Mouse (Mus musculus) CH12.LX (cell line): ENCODE data around the gene Lef1.

Experiments
- CTCF ChIP-seq, 2 experiments: IDR thresholded peaks in 1 of 2; conservative IDR thresholded peaks in 1 of 2; 2 replicates each; pipeline ENCODE4 v1.5.1; 2011 to 2012; ENCODE audit warnings: low read depth in 2 of 2, low read length in 2 of 2, improper control_type of control experiment in 1 of 2, inconsistent platforms in 1 of 2, mild to moderate bottlenecking in 1 of 2, moderate library complexity in 1 of 2
- E2F4 ChIP-seq: IDR thresholded peaks from 2 replicates; pipeline ENCODE4 v1.6.1; 2011; ENCODE audit warnings: low read depth, low read length, improper control_type of control experiment; ENCODE audit not compliant: insufficient replicate concordance
- EP300 ChIP-seq: IDR thresholded peaks from 2 replicates; pipeline ENCODE4 v1.6.1; 2011; ENCODE audit warnings: low read length, improper control_type of control experiment
- JUND ChIP-seq: conservative IDR thresholded peaks from 2 replicates; pipeline ENCODE4 v1.6.1; 2011; ENCODE audit warnings: low read depth, low read length, improper control_type of control experiment
- MAFK ChIP-seq: IDR thresholded peaks from 2 replicates; pipeline ENCODE4 v1.6.1; 2011; ENCODE audit warnings: low read length, improper control_type of control experiment; ENCODE audit not compliant: insufficient replicate concordance
- MAX ChIP-seq: IDR thresholded peaks from 2 replicates; pipeline ENCODE4 v1.6.1; 2011; ENCODE audit warnings: low read length, improper control_type of control experiment
- MXI1 ChIP-seq: IDR thresholded peaks from 2 replicates; pipeline ENCODE4 v1.6.1; 2011; ENCODE audit warnings: mild to moderate bottlenecking, low read depth, low read length, improper control_type of control experiment
- NRF1 ChIP-seq: IDR thresholded peaks from 2 replicates; pipeline ENCODE4 v1.6.1; 2014; ENCODE audit warnings: low read depth, mild to moderate bottlenecking, inconsistent platforms, low read length, improper control_type of control experiment, moderate library complexity
- POLR2A ChIP-seq: IDR thresholded peaks from 2 replicates; pipeline ENCODE4 v1.6.1; 2011; ENCODE audit warnings: low read depth, mild to moderate bottlenecking, improper control_type of control experiment, low read length
- RAD21 ChIP-seq: IDR thresholded peaks from 2 replicates; pipeline ENCODE4 v1.6.1; 2011; ENCODE audit warnings: low read depth, mild to moderate bottlenecking, low read length, improper control_type of control experiment, moderate library complexity
- SMC3 ChIP-seq: IDR thresholded peaks from 2 replicates; pipeline ENCODE4 v1.6.1; 2011; ENCODE audit warnings: low read depth, low read length, improper control_type of control experiment
- USF1 ChIP-seq: IDR thresholded peaks from 2 replicates; pipeline ENCODE4 v1.6.1; 2014; ENCODE audit warnings: low read depth, mild to moderate bottlenecking, inconsistent platforms, low read length, improper control_type of control experiment

DNA sequence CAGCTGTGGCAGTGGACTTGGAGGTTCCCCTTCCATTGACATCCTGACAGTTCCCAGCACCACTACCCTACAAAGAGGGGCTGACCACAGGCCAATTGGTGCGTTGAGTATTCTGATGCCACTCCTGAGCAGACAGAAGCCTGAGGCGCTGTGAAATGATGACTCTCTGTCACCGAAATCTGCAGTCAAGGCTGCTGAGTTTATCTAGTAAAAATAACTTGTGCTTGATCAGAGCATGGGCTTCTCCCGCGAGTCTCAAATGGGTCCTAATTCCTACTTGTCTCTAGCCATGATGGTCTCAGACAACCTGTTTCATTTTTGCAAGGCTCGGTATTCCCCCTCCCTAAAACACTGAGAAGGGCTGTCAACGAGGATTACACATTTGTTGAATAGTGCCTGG is 44.8 kb downstream of the Lef1 start:
- TF ChIP-seq E2F4: no peak
- no peak for TF ChIP-seq MXI1
- no peak for TF ChIP-seq POLR2A
- no peak for TF ChIP-seq MAFK
- no peak for TF ChIP-seq CTCF (conservative IDR thresholded peaks at IDR 0.05 in 1 of 2, IDR thresholded peaks at IDR 0.05 in 1 of 2; ENCODE audit: low read depth in 2 of 2, low read length in 2 of 2)
- TF ChIP-seq JUND: no peak
- no peak for TF ChIP-seq EP300
- no peak for TF ChIP-seq NRF1
- TF ChIP-seq MAX: no peak
- no peak for TF ChIP-seq SMC3
- no peak for TF ChIP-seq RAD21
- TF ChIP-seq USF1: no peak
